Mouse (Mus musculus): ENCODE measurements around the gene Zfp382. TPM values are rescaled to one million over a fixed set of nuclear protein-coding genes. Genes with fewer than 3 reads are reported as not detected.

The Zfp382 gene
- polyA plus RNA-seq, 1 experiment from 2014 or later = 5.8 TPM

DNA sequence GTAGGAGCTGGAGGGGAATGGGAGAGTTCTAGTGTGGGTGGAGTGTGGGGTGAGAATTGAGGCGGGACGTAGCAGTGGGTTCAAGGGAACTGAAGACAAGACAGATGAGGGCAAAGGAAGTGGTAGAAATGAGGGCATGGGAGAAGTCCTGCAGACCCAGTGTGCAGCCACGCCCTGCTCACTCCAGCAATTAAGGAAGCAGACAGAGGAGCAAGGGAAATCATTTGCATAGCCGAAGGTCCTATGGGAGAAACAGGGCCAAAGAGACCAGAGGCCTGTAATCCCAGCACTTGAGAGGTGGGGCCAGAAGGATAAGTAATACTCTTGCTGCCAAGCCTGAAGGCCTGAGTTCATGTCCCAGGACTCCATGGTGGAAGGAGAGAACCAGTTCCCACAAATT, 10.7 kb downstream of the Zfp382 start:
- Histone ChIP-seq H3K36me3 (ENCODE audit: control insufficient read depth, insufficient read depth, low read length) (peaks cover 88% of the 10 kb centered on the region), H3K4me2 (ENCODE audit: low read depth, low read length) (no peak overlapping the region), H3K27me3 (replicated peaks; ENCODE audit: control insufficient read depth, insufficient read depth, low read length) (no peaks in the 10 kb centered on the region), H3K9me3 (ENCODE audit: control insufficient read depth, low read length) (peaks cover 8% of the 10 kb centered on the region; the same call in 1 of the 2 replicates), H3K9ac (ENCODE audit: low read depth, low read length) (no peak overlapping the region), H3K4me1 (ENCODE audit: control insufficient read depth, insufficient read depth, low read length) (no peaks in the 10 kb centered on the region), H3K27ac (replicated peaks; ENCODE audit: low read depth, low read length) (no peak overlapping the region), H3K4me3 (ENCODE audit: low read depth, low read length) (no peak overlapping the region)
- WGBS = 90% methylated on average over 4 of the region's 4 CpGs
- DNase-seq (ENCODE audit: low spot score) (no peak), ATAC-seq (ENCODE audit: low read depth) (no peak)

DNA sequence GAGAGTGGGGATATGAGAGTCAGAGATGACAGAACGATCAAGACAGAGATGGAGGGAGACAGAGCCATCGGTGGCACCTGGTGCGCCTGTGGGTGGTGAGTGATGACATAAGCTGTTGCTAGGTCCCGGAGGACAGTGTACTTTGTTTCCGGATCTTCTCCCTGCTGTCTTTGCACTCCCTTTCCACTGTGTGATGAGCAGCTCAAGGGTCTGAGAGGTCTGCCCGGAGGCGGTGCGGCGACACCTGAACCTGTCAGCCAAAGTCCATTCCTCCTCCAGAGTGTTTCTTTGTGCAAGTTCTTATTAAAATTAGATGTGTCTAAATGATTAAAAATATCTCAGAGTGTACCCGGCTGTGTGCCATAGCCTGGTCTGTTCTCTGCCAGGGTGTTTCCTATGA, 15.1 kb downstream of the Zfp382 start:
- Histone ChIP-seq H3K4me1 (ENCODE audit: control insufficient read depth, insufficient read depth, low read length) (no peaks in the 10 kb centered on the region), H3K36me3 (ENCODE audit: control insufficient read depth, insufficient read depth, low read length) (peaks cover 75% of the 10 kb centered on the region), H3K9me3 (ENCODE audit: control insufficient read depth, low read length) (peaks cover 8% of the 10 kb centered on the region; the same call in 1 of the 2 replicates), H3K4me2 (ENCODE audit: low read depth, low read length) (no peak overlapping the region), H3K27ac (replicated peaks; ENCODE audit: low read depth, low read length) (no peak overlapping the region), H3K9ac (ENCODE audit: low read depth, low read length) (no peak overlapping the region), H3K27me3 (replicated peaks; ENCODE audit: control insufficient read depth, insufficient read depth, low read length) (no peaks in the 10 kb centered on the region), H3K4me3 (ENCODE audit: low read depth, low read length) (no peak overlapping the region)
- ATAC-seq (ENCODE audit: low read depth) (no peak), DNase-seq (ENCODE audit: low spot score) (no peak)
- WGBS = 87% methylated on average over 10 of the region's 10 CpGs

DNA sequence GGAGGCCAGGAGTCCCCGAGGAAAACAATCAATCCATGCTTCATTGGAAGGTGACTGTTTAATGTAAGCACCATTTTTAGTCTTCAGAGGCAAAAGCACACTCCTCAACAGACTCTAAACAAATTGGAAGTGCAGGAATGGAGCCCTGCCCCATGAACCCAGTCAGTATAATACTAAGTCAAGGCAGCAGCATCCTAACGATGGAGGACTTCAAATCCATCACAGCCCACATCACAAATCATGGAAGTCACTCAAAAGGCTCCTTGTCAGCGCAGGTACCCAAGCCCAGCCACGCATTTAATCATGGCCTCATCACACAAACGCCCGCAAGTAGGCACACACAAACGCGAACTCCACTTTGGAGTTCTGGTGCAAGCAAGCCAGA, 21.4 kb downstream of the Zfp382 start:
- Histone ChIP-seq H3K27ac (replicated peaks; ENCODE audit: low read depth, low read length) (peak overlapping the region; percentile 86), H3K4me3 (ENCODE audit: low read depth, low read length) (peak overlapping the region; percentile 54), H3K36me3 (ENCODE audit: control insufficient read depth, insufficient read depth, low read length) (peaks cover 35% of the 10 kb centered on the region), H3K27me3 (replicated peaks; ENCODE audit: control insufficient read depth, insufficient read depth, low read length) (no peaks in the 10 kb centered on the region), H3K9me3 (ENCODE audit: control insufficient read depth, low read length) (peaks cover 25% of the 10 kb centered on the region), H3K4me2 (ENCODE audit: low read depth, low read length) (peak overlapping the region; percentile 62), H3K4me1 (ENCODE audit: control insufficient read depth, insufficient read depth, low read length) (peaks cover 3% of the 10 kb centered on the region; the same call in 1 of the 2 replicates), H3K9ac (ENCODE audit: low read depth, low read length) (peak overlapping the region; percentile 70)
- ATAC-seq (ENCODE audit: low read depth) (peak; percentile 4; the same call in 1 of the 2 replicates), DNase-seq (ENCODE audit: low spot score) (no peak)
- WGBS = 12% methylated on average over 8 of the region's 8 CpGs

DNA sequence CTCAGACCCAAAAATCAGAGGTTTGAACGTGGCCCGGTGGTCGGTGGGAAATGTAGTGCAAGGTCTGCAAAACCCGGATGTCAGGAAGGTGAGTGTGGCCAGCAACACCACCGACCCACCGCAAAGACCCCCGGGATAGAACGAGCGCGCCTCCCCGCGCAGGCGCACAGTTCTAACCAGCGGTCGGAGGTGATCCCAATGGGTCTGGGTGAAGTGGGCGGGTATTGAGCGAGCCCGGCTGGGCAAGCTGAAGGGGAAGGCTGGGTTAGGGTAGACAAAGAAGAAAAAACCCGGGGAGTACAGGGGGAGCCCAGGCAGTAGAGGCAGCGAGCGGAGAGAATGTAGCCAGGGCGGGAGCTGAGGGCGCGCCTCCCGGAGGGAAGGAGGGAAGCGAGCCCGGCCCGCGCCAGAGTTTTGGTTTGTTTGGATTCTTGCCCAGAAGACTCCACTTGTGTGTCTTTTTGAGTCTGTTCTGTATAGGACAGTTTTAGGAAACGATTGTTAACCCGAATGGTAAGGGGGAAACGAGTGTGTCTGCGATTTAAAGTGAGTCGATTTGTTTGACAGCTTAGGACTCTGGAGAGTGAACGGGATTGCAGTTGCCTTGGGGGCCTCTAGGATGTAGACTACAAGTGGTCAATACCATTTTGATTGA, 21.9 kb downstream of the Zfp382 start:
- Histone ChIP-seq H3K9ac (ENCODE audit: low read depth, low read length) (peak overlapping the region; percentile 70), H3K9me3 (ENCODE audit: control insufficient read depth, low read length) (peaks cover 30% of the 10 kb centered on the region), H3K4me1 (ENCODE audit: control insufficient read depth, insufficient read depth, low read length) (peaks cover 3% of the 10 kb centered on the region; the same call in 1 of the 2 replicates), H3K36me3 (ENCODE audit: control insufficient read depth, insufficient read depth, low read length) (peaks cover 35% of the 10 kb centered on the region), H3K27ac (replicated peaks; ENCODE audit: low read depth, low read length) (peak overlapping the region; percentile 86), H3K4me3 (ENCODE audit: low read depth, low read length) (peak overlapping the region; percentile 54), H3K27me3 (replicated peaks; ENCODE audit: control insufficient read depth, insufficient read depth, low read length) (no peaks in the 10 kb centered on the region), H3K4me2 (ENCODE audit: low read depth, low read length) (peak overlapping the region; percentile 62)
- DNase-seq (ENCODE audit: low spot score) (peak; percentile 95), ATAC-seq (ENCODE audit: low read depth) (peak; percentile 97)
- 3% methylated on average over 35 of the region's 35 CpGs for WGBS

DNA sequence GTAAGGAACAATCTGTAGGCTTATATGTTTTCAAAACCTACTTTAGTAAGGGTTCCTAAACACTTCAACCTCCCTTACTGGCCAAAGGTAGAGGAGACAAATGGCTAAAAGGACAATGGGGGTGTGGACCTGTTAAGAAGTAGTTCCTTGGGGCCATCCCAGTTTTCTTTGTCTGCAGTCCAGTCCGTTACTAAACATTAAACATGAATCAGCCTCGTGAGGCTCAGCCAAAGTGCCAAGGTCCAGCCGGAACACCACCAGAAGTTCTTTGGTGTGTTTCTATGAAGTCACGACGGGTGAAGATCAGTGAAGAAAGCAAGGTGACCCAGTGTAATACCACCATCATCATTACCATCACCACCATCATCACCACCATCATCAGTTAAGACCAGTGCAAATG, 25.3 kb downstream of the Zfp382 start:
- peaks cover 52% of the 10 kb centered on the region for H3K36me3 ChIP-seq (ENCODE audit: control insufficient read depth, insufficient read depth, low read length)

DNA sequence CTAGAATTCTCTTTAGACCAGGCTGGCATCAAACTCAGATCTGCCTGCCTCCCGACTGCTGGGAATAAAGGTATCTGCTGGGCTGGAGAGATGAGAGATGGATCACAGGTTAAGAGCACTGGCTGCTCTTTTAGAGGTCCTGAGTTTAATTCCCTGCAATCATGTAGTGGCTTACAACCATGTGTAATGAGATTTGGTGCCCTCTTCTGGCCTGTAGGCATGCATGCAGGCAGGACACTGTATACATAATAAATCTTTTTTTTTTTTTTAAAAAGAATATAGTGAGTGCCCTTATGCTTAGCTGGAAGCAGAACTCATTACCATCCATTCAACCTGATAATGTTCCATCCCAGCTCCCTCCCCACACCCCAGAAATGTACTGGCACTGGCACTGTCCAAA, 32.3 kb downstream of the Zfp382 start:
- WGBS = 92% methylated on average over 1 of the region's 1 CpGs
- H3K4me3 ChIP-seq (ENCODE audit: low read depth, low read length) = no peak overlapping the region
- no peaks in the 10 kb centered on the region for H3K4me1 ChIP-seq (ENCODE audit: control insufficient read depth, insufficient read depth, low read length)
- no peak overlapping the region for H3K27ac ChIP-seq (replicated peaks; ENCODE audit: low read depth, low read length)
- no peaks in the 10 kb centered on the region for H3K27me3 ChIP-seq (replicated peaks; ENCODE audit: control insufficient read depth, insufficient read depth, low read length)
- peaks cover 99% of the 10 kb centered on the region for H3K9me3 ChIP-seq (ENCODE audit: control insufficient read depth, low read length)
- no peak overlapping the region for H3K4me2 ChIP-seq (ENCODE audit: low read depth, low read length)
- H3K9ac ChIP-seq (ENCODE audit: low read depth, low read length) = no peak overlapping the region
- H3K36me3 ChIP-seq (ENCODE audit: control insufficient read depth, insufficient read depth, low read length) = peaks cover 83% of the 10 kb centered on the region
- ATAC-seq (ENCODE audit: low read depth) = no peak
- DNase-seq (ENCODE audit: low spot score) = no peak

More for the DNA sequence above, 25.3 kb downstream of the Zfp382 start:
- ATAC-seq (ENCODE audit: low read depth) (no peak), DNase-seq (ENCODE audit: low spot score) (no peak)
- H3K4me3 ChIP-seq (ENCODE audit: low read depth, low read length) = no peak overlapping the region
- WGBS = 92% methylated on average over 5 of the region's 5 CpGs
- no peak overlapping the region for H3K27ac ChIP-seq (replicated peaks; ENCODE audit: low read depth, low read length)
- no peaks in the 10 kb centered on the region for H3K27me3 ChIP-seq (replicated peaks; ENCODE audit: control insufficient read depth, insufficient read depth, low read length)
- H3K9ac ChIP-seq (ENCODE audit: low read depth, low read length) = no peak overlapping the region
- H3K4me2 ChIP-seq (ENCODE audit: low read depth, low read length) = no peak overlapping the region
- H3K9me3 ChIP-seq (ENCODE audit: control insufficient read depth, low read length) = peaks cover 63% of the 10 kb centered on the region
- H3K4me1 ChIP-seq (ENCODE audit: control insufficient read depth, insufficient read depth, low read length) = peaks cover 3% of the 10 kb centered on the region; the same call in 1 of the 2 replicates

DNA sequence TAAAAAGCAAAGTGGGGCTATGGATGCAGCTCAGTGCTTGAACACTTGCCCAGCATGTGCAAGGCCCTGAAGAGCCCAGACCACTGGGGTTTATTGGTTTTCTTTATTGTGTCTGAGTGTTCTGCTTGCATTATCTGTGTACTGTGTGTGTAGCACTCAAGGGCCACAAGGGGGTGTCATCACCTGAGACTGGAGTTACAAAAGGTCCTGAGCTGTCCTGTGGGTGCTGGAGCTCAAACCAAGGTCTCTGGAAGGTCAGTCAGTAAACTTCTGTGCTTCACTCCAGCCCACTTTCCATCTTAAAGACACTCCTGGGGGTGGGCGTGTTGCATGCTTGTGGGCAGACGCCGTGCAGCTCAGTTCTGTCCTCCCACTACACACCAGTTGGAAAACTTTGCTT, 33.8 kb downstream of the Zfp382 start:
- no peak for DNase-seq (ENCODE audit: low spot score)
- 94% methylated on average over 3 of the region's 3 CpGs for WGBS
- Histone ChIP-seq H3K4me3 (ENCODE audit: low read depth, low read length) (no peak overlapping the region), H3K9me3 (ENCODE audit: control insufficient read depth, low read length) (peaks cover 97% of the 10 kb centered on the region), H3K36me3 (ENCODE audit: control insufficient read depth, insufficient read depth, low read length) (peaks cover 86% of the 10 kb centered on the region), H3K9ac (ENCODE audit: low read depth, low read length) (no peak overlapping the region), H3K4me1 (ENCODE audit: control insufficient read depth, insufficient read depth, low read length) (no peaks in the 10 kb centered on the region), H3K27me3 (replicated peaks; ENCODE audit: control insufficient read depth, insufficient read depth, low read length) (no peaks in the 10 kb centered on the region), H3K4me2 (ENCODE audit: low read depth, low read length) (no peak overlapping the region), H3K27ac (replicated peaks; ENCODE audit: low read depth, low read length) (no peak overlapping the region)
- no peak for ATAC-seq (ENCODE audit: low read depth)

DNA sequence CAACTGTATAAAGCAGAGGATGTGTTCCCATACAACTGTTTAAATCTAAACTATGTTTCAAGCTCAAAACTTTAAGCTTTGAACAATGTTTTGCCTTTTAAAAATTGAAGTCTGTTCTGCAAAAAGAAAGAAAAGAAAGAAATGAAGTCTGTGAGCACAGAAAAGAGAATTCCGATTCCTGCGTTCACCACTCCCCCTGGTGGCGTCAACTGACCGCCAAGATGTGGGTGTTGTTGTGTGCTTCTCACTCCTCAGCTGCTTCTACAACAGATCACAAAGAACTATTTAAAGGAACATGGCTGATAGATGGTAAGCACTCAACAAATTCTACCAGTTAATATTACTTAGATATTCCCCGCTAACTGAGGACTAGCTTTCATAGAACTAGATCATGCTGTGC, 41.4 kb downstream of the Zfp382 start:
- Histone ChIP-seq H3K4me3 (ENCODE audit: low read depth, low read length) (no peak overlapping the region), H3K27ac (replicated peaks; ENCODE audit: low read depth, low read length) (no peak overlapping the region), H3K9me3 (ENCODE audit: control insufficient read depth, low read length) (peaks cover 95% of the 10 kb centered on the region), H3K27me3 (replicated peaks; ENCODE audit: control insufficient read depth, insufficient read depth, low read length) (no peaks in the 10 kb centered on the region), H3K4me1 (ENCODE audit: control insufficient read depth, insufficient read depth, low read length) (no peaks in the 10 kb centered on the region), H3K36me3 (ENCODE audit: control insufficient read depth, insufficient read depth, low read length) (peaks cover 94% of the 10 kb centered on the region), H3K4me2 (ENCODE audit: low read depth, low read length) (no peak overlapping the region), H3K9ac (ENCODE audit: low read depth, low read length) (no peak overlapping the region)
- WGBS = 95% methylated on average over 5 of the region's 5 CpGs
- DNase-seq (ENCODE audit: low spot score) = no peak
- ATAC-seq (ENCODE audit: low read depth) = no peak

DNA sequence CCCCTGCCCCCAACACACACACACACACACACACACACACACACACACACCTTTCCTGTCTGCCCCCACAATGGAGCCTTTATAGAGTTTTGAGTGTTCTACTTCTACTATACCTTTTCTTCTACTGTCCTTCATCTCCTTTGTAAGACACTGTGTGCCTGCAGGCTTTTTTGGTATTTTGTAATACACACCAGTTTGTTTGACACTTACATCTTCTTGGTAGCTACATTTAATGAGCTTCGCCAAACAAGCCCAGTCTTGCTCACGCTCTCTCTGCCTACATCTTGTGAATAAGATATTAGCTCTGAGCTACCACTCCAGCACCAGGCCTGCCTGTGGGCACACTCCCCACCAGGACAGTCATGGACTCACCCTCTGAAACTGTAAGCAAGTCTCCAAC, 43.0 kb downstream of the Zfp382 start:
- Histone ChIP-seq H3K9ac (ENCODE audit: low read depth, low read length) (no peak overlapping the region), H3K4me3 (ENCODE audit: low read depth, low read length) (no peak overlapping the region), H3K36me3 (ENCODE audit: control insufficient read depth, insufficient read depth, low read length) (peaks cover 77% of the 10 kb centered on the region), H3K27ac (replicated peaks; ENCODE audit: low read depth, low read length) (no peak overlapping the region), H3K9me3 (ENCODE audit: control insufficient read depth, low read length) (peaks cover 79% of the 10 kb centered on the region), H3K4me2 (ENCODE audit: low read depth, low read length) (no peak overlapping the region), H3K4me1 (ENCODE audit: control insufficient read depth, insufficient read depth, low read length) (no peaks in the 10 kb centered on the region), H3K27me3 (replicated peaks; ENCODE audit: control insufficient read depth, insufficient read depth, low read length) (no peaks in the 10 kb centered on the region)
- ATAC-seq (ENCODE audit: low read depth) (no peak), DNase-seq (ENCODE audit: low spot score) (no peak)
- 93% methylated on average over 2 of the region's 2 CpGs for WGBS

All from embryonic facial prominence, embryonic 14.5 days (tissue).